Mouse (Mus musculus) stomach, postnatal 0 days (tissue): ENCODE results near the gene S1pr2.

Source experiments
- CTCF ChIP-seq: IDR thresholded peaks from 2 replicates; pipeline ENCODE4 v1.5.1; 2016; ENCODE audit warnings: antibody characterized with exemption, low read depth, mild to moderate bottlenecking, moderate library complexity
- EP300 ChIP-seq: optimal IDR thresholded peaks from 2 replicates; pipeline ENCODE3; 2016; ENCODE audit warnings: antibody characterized with exemption

DNA sequence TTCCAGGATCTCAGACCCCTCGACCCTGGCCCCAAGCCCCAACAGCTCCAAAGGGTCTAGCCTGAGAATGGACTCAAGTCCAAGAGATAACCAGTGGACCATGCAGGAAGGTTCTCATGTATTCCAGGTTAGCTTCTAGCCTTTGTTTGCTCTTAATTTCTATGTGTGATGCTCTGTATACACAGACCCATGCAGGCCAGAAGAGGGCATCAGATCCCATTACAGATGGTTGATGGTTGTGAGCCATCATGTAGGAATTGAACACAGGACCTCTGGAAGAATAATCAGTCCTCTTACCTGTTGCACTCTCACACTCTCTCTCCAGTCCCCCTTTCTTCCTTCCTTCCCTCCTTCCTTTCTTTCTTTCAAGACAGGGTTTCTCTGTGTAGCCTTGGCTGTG lies 35.8 kb upstream of the S1pr2 start:
- peak; percentile 47 for TF ChIP-seq CTCF
- no peak for TF ChIP-seq EP300
